Mouse (Mus musculus) thymus, adult 2 months (tissue): ENCODE measurements around the gene Syt3. TPM values are rescaled to one million over a fixed set of nuclear protein-coding genes. Genes with fewer than 3 reads are reported as not detected.

Experiments used
- DNase-seq: peaks from one replicate; pipeline ENCODE4 v3.0.0; 2021
- H3K27ac ChIP-seq: fragments of 200-500 bp; 2 replicates; pipeline ENCODE4 v1.5.1; 2012; ENCODE audit warnings: low read length, control low read depth; ENCODE audit not compliant: control insufficient read depth, insufficient read depth
- H3K27me3 ChIP-seq: fragments of 200-500 bp; 2 replicates; pipeline ENCODE4 v1.6.1; 2012; ENCODE audit warnings: mild to moderate bottlenecking, low read length, moderate library complexity, mixed read lengths; ENCODE audit not compliant: control insufficient read depth, insufficient read depth
- H3K36me3 ChIP-seq: fragments of 200-500 bp; 2 replicates; pipeline ENCODE4 v1.6.1; 2012; ENCODE audit warnings: mild to moderate bottlenecking, low read length, moderate library complexity; ENCODE audit not compliant: control insufficient read depth, insufficient read depth
- H3K4me1 ChIP-seq: fragments of 200-500 bp; replicated peaks from 2 replicates; pipeline ENCODE4 v1.6.1; 2012; ENCODE audit warnings: low read length; ENCODE audit not compliant: control insufficient read depth, insufficient read depth
- H3K4me3 ChIP-seq: fragments of 200-500 bp; 2 replicates; pipeline ENCODE4 v1.5.1; 2012; ENCODE audit warnings: mild to moderate bottlenecking, low read length, control low read depth, moderate library complexity; ENCODE audit not compliant: control insufficient read depth, insufficient read depth
- CTCF ChIP-seq: fragments of 200-500 bp; IDR thresholded peaks from 2 replicates; pipeline ENCODE4 v1.5.1; 2012; ENCODE audit warnings: mild to moderate bottlenecking, control low read depth, low read length, moderate library complexity, borderline replicate concordance; ENCODE audit not compliant: control insufficient read depth, poor library complexity, insufficient read depth; ENCODE audit errors: extremely low read depth
- POLR2A ChIP-seq: fragments of 200-500 bp; IDR thresholded peaks from 2 replicates; pipeline ENCODE4 v1.6.1; 2012; ENCODE audit warnings: mild to moderate bottlenecking, low read length, control low read depth, moderate library complexity; ENCODE audit not compliant: control insufficient read depth, poor library complexity, insufficient read depth; ENCODE audit errors: extremely low read depth
- WGBS: fragments of 180-500 bp; shearing (Covaris S2); methylation state at CpG from one replicate; pipeline ENCODE4 v1.1.7; 2018; 5-methylcytosine and 5-hydroxymethylcytosine counted together
- polyA plus RNA-seq: library from polyadenylated mRNA; depleted of rRNA; stranded (reverse); fragments of >200 nt; gene quantifications from 2 replicates; pipeline ENCODE4 v1.2.3, GENCODE M21; 2012; rRNA removed

Gene Syt3
- polyA plus RNA-seq, 1 experiment = 2.7 TPM

GRCm38 (mm10) chr7:44442407-44442821, 58.5 kb downstream of the Syt3 start:
- no peak overlapping the region for H3K4me3 ChIP-seq
- no peaks in the 10 kb centered on the region for H3K36me3 ChIP-seq
- WGBS = 5% methylated on average over 14 of the region's 14 CpGs
- no peaks in the 10 kb centered on the region for H3K4me1 ChIP-seq
- H3K27ac ChIP-seq = no peak overlapping the region
- H3K27me3 ChIP-seq = peaks cover 9% of the 10 kb centered on the region; the same call in 1 of the 2 replicates
- DNase-seq = no peak
- TF ChIP-seq POLR2A = no peak

GRCm38 (mm10) chr7:44443268-44444173, 59.6 kb downstream of the Syt3 start:
- no peak overlapping the region for H3K4me3 ChIP-seq
- no peaks in the 10 kb centered on the region for H3K36me3 ChIP-seq
- peaks cover 9% of the 10 kb centered on the region; the same call in 1 of the 2 replicates for H3K27me3 ChIP-seq
- WGBS = 25% methylated on average over 20 of the region's 20 CpGs
- no peak overlapping the region for H3K27ac ChIP-seq
- no peaks in the 10 kb centered on the region for H3K4me1 ChIP-seq
- TF ChIP-seq CTCF (no peak), POLR2A (no peak)
- no peak for DNase-seq

GRCm38 (mm10) chr7:44444886-44445527, 61.1 kb downstream of the Syt3 start:
- no peaks in the 10 kb centered on the region for H3K36me3 ChIP-seq
- H3K4me3 ChIP-seq = no peak overlapping the region
- H3K4me1 ChIP-seq = no peaks in the 10 kb centered on the region
- WGBS = 12% methylated on average over 29 of the region's 29 CpGs
- peaks cover 9% of the 10 kb centered on the region; the same call in 1 of the 2 replicates for H3K27me3 ChIP-seq
- DNase-seq = no peak
- TF ChIP-seq CTCF = no peak
- no peak for TF ChIP-seq POLR2A
- no peak overlapping the region for H3K27ac ChIP-seq

- Histone ChIP-seq H3K4me1 (no peaks in the 10 kb centered on the region), H3K36me3 (no peaks in the 10 kb centered on the region), H3K27me3 (peaks cover 9% of the 10 kb centered on the region; the same call in 1 of the 2 replicates), H3K27ac (no peak overlapping the region), H3K4me3 (no peak overlapping the region)
- WGBS = 6% methylated on average over 7 of the region's 7 CpGs
- TF ChIP-seq POLR2A (no peak), CTCF (no peak)
- DNase-seq = no peak
Observed at GRCm38 (mm10) chr7:44445528-44445923, 61.6 kb downstream of the Syt3 start.

GRCm38 (mm10) chr7:44446070-44446855, 62.4 kb downstream of the Syt3 start:
- Histone ChIP-seq H3K4me3 (no peak overlapping the region), H3K36me3 (no peaks in the 10 kb centered on the region), H3K27me3 (peaks cover 9% of the 10 kb centered on the region; the same call in 1 of the 2 replicates), H3K4me1 (no peaks in the 10 kb centered on the region), H3K27ac (no peak overlapping the region)
- WGBS = 50% methylated on average over 12 of the region's 12 CpGs
- TF ChIP-seq POLR2A (no peak), CTCF (no peak)
- no peak for DNase-seq

Other genes starting within 250 kb of the Syt3 start
- 0.46 and 0.86 TPM in 2 replicates for gene Klk1b16, start 247.3 kb upstream of the Syt3 start, polyA plus RNA-seq
- 0.15 and 0.27 TPM in 2 replicates for gene Klk1b24, start 195.9 kb upstream of the Syt3 start, polyA plus RNA-seq
- gene Klk1b3, start 185.9 kb upstream of the Syt3 start, polyA plus RNA-seq = 0.75 and 0.97 TPM in 2 replicates
- 0.71 and 1.7 TPM in 2 replicates for gene Klk1b4, start 176.7 kb upstream of the Syt3 start, polyA plus RNA-seq
- 0.18 and 0.44 TPM in 2 replicates for gene Klk1b5, start 168.2 kb upstream of the Syt3 start, polyA plus RNA-seq
- gene Klk1, start 158.7 kb upstream of the Syt3 start, polyA plus RNA-seq = 21.7 and 27.1 TPM in 2 replicates
- gene Gm36864, start 147.9 kb upstream of the Syt3 start, polyA plus RNA-seq = not detected in 2 replicates
- 2.4 and 3.6 TPM in 2 replicates for gene 1700028J19Rik, start 137.4 kb upstream of the Syt3 start, polyA plus RNA-seq
- 173 and 177 TPM in 2 replicates for gene 2410002F23Rik, start 137.4 kb upstream of the Syt3 start, polyA plus RNA-seq
- 0.16 and 0.24 TPM in 2 replicates for gene Acp4, start 126.7 kb upstream of the Syt3 start, polyA plus RNA-seq
- gene Gm15517, start 122.7 kb upstream of the Syt3 start, polyA plus RNA-seq = 1.1 TPM in 1 of 2 replicates, not detected in the other
- gene Clec11a, start 77.2 kb upstream of the Syt3 start, polyA plus RNA-seq = 2.3 and 3.1 TPM in 2 replicates
- gene Shank1, start 73.8 kb upstream of the Syt3 start, polyA plus RNA-seq = 1.1 and 1.9 TPM in 2 replicates
- gene 1700008O03Rik, start 1.7 kb downstream of the Syt3 start, polyA plus RNA-seq = 1.8 and 2.1 TPM in 2 replicates
- 0.84 and 1.4 TPM in 2 replicates for gene Lrrc4b, start 44.9 kb downstream of the Syt3 start, polyA plus RNA-seq
- 0.32 and 1.6 TPM in 2 replicates for gene Aspdh, start 81.3 kb downstream of the Syt3 start, polyA plus RNA-seq
- 107 and 142 TPM in 2 replicates for gene Josd2, start 83.9 kb downstream of the Syt3 start, polyA plus RNA-seq
- 378 and 406 TPM in 2 replicates for gene Emc10, start 112.4 kb downstream of the Syt3 start, polyA plus RNA-seq
- gene Fam71e1, start 112.5 kb downstream of the Syt3 start, polyA plus RNA-seq = 7.8 and 9.4 TPM in 2 replicates
- gene Mybpc2, start 140.6 kb downstream of the Syt3 start, polyA plus RNA-seq = 0.53 and 0.55 TPM in 2 replicates
- 40.3 and 43.3 TPM in 2 replicates for gene Spib, start 148.0 kb downstream of the Syt3 start, polyA plus RNA-seq
- 208 and 235 TPM in 2 replicates for gene Pold1, start 164.7 kb downstream of the Syt3 start, polyA plus RNA-seq
- gene Nr1h2, start 169.8 kb downstream of the Syt3 start, polyA plus RNA-seq = 302 and 308 TPM in 2 replicates
- gene Napsa, start 188.3 kb downstream of the Syt3 start, polyA plus RNA-seq = 28.0 and 32.0 TPM in 2 replicates
- gene Kcnc3, start 206.6 kb downstream of the Syt3 start, polyA plus RNA-seq = 0.82 and 1.0 TPM in 2 replicates